Mouse (Mus musculus) kidney, adult 2 months (tissue): ENCODE results near the gene Klhl25. TPM values are rescaled to one million over a fixed set of nuclear protein-coding genes. Genes with fewer than 3 reads are reported as not detected.
A peak's percentile ranks its signal among the peaks of the same experiment; 100 is the strongest.

Source experiments
- DNase-seq: peaks from one replicate; pipeline ENCODE4 v3.0.0; 2021
- H3K27ac ChIP-seq: fragments of 200-500 bp; 2 replicates; pipeline ENCODE4 v1.5.1; 2012; ENCODE audit warnings: low read depth, low read length, control low read depth, inconsistent platforms; ENCODE audit not compliant: insufficient read depth
- H3K27me3 ChIP-seq: fragments of 200-500 bp; replicated peaks from 2 replicates; pipeline ENCODE4 v1.6.1; 2012; ENCODE audit warnings: mild to moderate bottlenecking, moderate library complexity, low read length, inconsistent platforms; ENCODE audit not compliant: control insufficient read depth, insufficient read depth
- H3K36me3 ChIP-seq: fragments of 200-500 bp; 2 replicates; pipeline ENCODE4 v1.6.1; 2012; ENCODE audit warnings: mild to moderate bottlenecking, moderate library complexity, low read length, inconsistent platforms; ENCODE audit not compliant: control insufficient read depth, insufficient read depth
- H3K4me1 ChIP-seq: fragments of 200-500 bp; 2 replicates; pipeline ENCODE4 v1.6.1; 2011; ENCODE audit warnings: low read length; ENCODE audit not compliant: control insufficient read depth, insufficient read depth
- H3K4me3 ChIP-seq: fragments of 200-500 bp; 2 replicates; pipeline ENCODE4 v1.5.1; 2011; ENCODE audit warnings: mild to moderate bottlenecking, low read depth, low read length, control low read depth; ENCODE audit not compliant: insufficient read depth
- CTCF ChIP-seq: fragments of 200-500 bp; conservative IDR thresholded peaks from 2 replicates; pipeline ENCODE4 v1.5.1; 2011; ENCODE audit warnings: low read depth, mild to moderate bottlenecking, control low read depth, low read length, moderate library complexity, mixed read lengths; ENCODE audit not compliant: insufficient read depth, insufficient read length
- POLR2A ChIP-seq: fragments of 200-500 bp; IDR thresholded peaks from one replicate; pipeline ENCODE4 v1.6.1; 2011; ENCODE audit warnings: low read depth, low read length, control low read depth
- WGBS: fragments of 180-500 bp; shearing (Covaris S2); methylation state at CpG from one replicate; pipeline ENCODE4 v1.1.7; 2018; 5-methylcytosine and 5-hydroxymethylcytosine counted together
- polyA plus RNA-seq: library from polyadenylated mRNA; depleted of rRNA; stranded (reverse); fragments of >200 nt; gene quantifications from 2 replicates; pipeline ENCODE4 v1.2.3, GENCODE M21; 2012; rRNA removed

Gene Klhl25
- polyA plus RNA-seq, result 11.7 and 11.8 TPM in 2 replicates

- peak; percentile 99 for DNase-seq
- Histone ChIP-seq H3K4me3 (peak within 1 kb of the TSS; percentile 89), H3K36me3 (no peaks in the 10 kb centered on the region), H3K27me3 (no peaks in the 10 kb centered on the region), H3K4me1 (peaks cover 17% of the 10 kb centered on the region; the same call in 1 of the 2 replicates), H3K27ac (peak within 1 kb of the TSS; percentile 44; the same call in 1 of the 2 replicates)
- no peak for TF ChIP-seq POLR2A
- no peak for TF ChIP-seq CTCF
- WGBS, result under 1% methylated on average over 60 of the region's 60 CpGs
Observed at GRCm38 (mm10) chr7:75848115-75848775, at the start of gene Klhl25. Gene Klhl25 (plus strand): TSS chr7:75848310.

DNA sequence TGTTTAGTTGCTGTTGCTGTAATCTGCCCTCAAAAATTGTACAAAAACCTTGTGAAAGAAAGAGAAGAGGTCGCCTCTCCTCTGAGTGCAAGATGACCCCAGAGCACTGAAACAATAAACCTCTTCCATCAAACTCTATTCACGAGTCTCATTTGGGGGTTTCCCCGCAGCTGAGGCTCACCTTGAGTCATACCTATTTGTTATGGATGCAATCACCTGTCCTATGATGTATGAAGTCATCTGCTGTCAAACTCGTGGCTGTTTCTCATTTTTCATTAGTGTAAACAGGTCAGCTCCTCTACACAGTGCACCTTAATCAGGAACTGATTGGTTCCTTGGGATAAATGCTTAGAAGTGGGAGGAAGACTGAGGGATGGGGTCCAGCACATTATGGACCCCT, 47.6 kb upstream of the Klhl25 start:
- TF ChIP-seq CTCF (no peak), POLR2A (no peak)
- Histone ChIP-seq H3K4me3 (no peak overlapping the region), H3K4me1 (no peaks in the 10 kb centered on the region), H3K36me3 (no peaks in the 10 kb centered on the region), H3K27ac (no peak overlapping the region), H3K27me3 (no peaks in the 10 kb centered on the region)
- no peak for DNase-seq
- 70% methylated on average over 4 of the region's 4 CpGs for WGBS

DNA sequence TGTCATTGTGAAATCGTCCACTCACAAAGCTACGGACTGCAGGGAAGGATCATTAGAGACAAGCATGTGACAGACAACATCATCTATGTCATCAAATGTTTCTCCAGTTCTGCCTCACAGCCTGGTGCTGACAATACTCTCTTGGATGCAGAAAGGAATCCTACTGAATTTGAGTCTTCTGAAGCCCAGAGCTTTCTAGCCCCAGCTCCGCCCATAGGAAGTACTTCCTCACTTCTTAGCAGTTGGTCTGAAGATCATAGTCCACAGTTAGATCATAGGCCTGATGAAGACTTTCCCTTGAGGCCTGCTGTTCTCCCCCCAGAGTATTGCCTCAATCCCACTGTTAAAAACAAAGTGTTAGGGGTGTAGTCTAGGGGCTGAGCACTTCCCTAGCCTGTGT, 47.1 kb upstream of the Klhl25 start:
- Histone ChIP-seq H3K36me3 (no peaks in the 10 kb centered on the region), H3K27me3 (no peaks in the 10 kb centered on the region), H3K4me1 (no peaks in the 10 kb centered on the region), H3K27ac (no peak overlapping the region), H3K4me3 (no peak overlapping the region)
- no peak for TF ChIP-seq POLR2A
- TF ChIP-seq CTCF, result no peak
- no peak for DNase-seq
- WGBS, result 90% methylated on average over 3 of the region's 3 CpGs

DNA sequence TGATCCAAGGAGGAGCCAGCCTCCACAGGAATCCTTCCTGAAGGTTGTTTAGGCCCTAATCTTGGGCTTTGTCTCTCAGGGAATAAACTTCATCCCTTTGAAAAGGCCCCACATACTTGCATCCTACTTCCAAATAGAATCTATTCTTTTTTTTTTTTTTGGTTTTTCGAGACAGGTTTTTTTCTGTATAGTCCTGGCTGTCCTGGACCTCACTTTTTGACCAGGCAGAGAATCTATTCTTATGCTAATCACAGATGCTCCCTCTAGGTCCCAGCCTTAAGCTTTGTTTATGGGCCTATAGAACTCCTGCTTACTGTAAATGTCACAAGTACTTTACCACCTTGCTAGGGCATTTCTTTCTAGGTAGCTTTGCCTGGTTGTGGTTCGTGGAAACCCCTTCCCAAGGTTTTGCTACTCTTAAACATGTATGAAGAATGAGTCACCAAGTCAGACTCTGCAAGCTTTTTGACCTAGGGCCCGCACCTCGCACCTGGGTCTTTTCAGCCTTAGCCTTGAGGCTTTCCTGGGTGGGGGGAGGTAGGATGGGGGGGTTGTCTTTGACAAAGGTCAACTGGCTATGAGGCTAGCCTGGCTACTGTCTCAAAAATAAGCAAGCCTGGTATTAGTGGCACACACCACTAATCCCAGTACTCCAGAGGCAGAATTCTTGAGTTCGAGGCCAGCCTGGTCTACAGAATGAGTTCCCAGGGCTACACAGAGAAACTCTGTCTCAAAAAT, 46.3 kb upstream of the Klhl25 start:
- Histone ChIP-seq H3K4me1 (no peaks in the 10 kb centered on the region), H3K27ac (no peak overlapping the region), H3K36me3 (no peaks in the 10 kb centered on the region), H3K27me3 (no peaks in the 10 kb centered on the region), H3K4me3 (no peak overlapping the region)
- WGBS, result 93% methylated on average over 5 of the region's 5 CpGs
- TF ChIP-seq POLR2A, result no peak
- TF ChIP-seq CTCF, result no peak
- DNase-seq, result no peak

DNA sequence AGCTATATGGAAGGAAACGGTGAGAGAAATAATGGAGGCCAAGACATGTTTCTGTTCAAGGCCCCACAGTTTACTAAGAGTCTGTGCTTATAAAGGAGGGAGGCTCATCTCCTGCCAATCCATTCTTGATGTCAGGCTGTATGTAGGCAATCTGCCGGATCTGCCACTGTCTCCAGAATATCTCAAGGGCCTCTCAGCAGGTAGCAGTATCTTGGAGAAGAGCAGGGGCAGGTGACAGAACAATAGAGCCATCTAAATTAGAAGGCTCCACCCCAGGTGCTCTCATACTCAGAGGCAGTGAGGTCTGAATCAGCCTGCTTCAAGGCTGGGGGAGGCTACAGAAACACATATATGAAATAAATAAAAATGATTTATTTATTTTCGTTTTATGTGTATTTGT, 45.2 kb upstream of the Klhl25 start:
- Histone ChIP-seq H3K4me3 (no peak overlapping the region), H3K27ac (no peak overlapping the region), H3K4me1 (no peaks in the 10 kb centered on the region), H3K27me3 (no peaks in the 10 kb centered on the region), H3K36me3 (no peaks in the 10 kb centered on the region)
- TF ChIP-seq POLR2A, result no peak
- no peak for TF ChIP-seq CTCF
- no peak for DNase-seq
- 93% methylated on average over 3 of the region's 3 CpGs for WGBS

DNA sequence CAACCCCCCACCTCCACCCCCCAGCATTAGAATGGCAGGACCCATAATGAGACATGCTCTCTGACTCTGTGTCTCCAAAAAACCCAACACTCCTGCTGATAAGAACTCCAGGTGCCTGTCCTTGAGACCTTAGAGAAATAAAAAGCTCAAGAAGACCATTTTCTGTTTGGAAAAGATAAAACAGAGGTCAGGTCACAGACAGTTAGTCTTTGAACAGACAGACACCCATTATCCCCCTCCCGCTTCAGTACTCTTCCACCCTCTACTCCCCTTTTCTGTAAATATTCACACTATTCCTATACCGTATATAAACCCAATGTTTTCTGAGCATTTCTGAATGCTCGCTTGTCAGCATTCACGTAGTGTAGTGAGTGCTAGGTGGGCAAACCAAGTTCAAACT, 41.9 kb upstream of the Klhl25 start:
- H3K4me1 ChIP-seq, result no peaks in the 10 kb centered on the region
- no peaks in the 10 kb centered on the region for H3K27me3 ChIP-seq
- TF ChIP-seq CTCF (no peak), POLR2A (no peak)
- H3K36me3 ChIP-seq, result no peaks in the 10 kb centered on the region
- DNase-seq, result no peak
- H3K4me3 ChIP-seq, result no peak overlapping the region
- H3K27ac ChIP-seq, result peak overlapping the region; percentile 11; the same call in 1 of the 2 replicates
- 77% methylated on average over 4 of the region's 4 CpGs for WGBS

- DNase-seq, result peak; percentile 83
- H3K27ac ChIP-seq, result peak overlapping the region; percentile 11; the same call in 1 of the 2 replicates
- 29% methylated on average over 4 of the region's 4 CpGs for WGBS
- no peaks in the 10 kb centered on the region for H3K27me3 ChIP-seq
- no peaks in the 10 kb centered on the region for H3K36me3 ChIP-seq
- no peaks in the 10 kb centered on the region for H3K4me1 ChIP-seq
- H3K4me3 ChIP-seq, result no peak overlapping the region
- TF ChIP-seq POLR2A (no peak), CTCF (no peak)
Observed at GRCm38 (mm10) chr7:75806711-75807110, 41.4 kb upstream of the Klhl25 start.
